Mouse (Mus musculus): ENCODE results near the gene Cdr2.

- TF ChIP-seq CTCF (IDR thresholded peaks at IDR 0.05; ENCODE audit: insufficient read depth, low read length) = no peak
- no peak for TF ChIP-seq POLR2A (IDR thresholded peaks at IDR 0.05; ENCODE audit: borderline replicate concordance, extremely low read depth, low read depth, low read length)
Observed at GRCm38 (mm10) chr7:120977063-120977462, 5.0 kb downstream of the Cdr2 start.

All from lung, adult 2 months (tissue).